Mouse (Mus musculus) lung, adult 2 months (tissue): ENCODE measurements around the gene Nsmf. TPM values are rescaled to one million over a fixed set of nuclear protein-coding genes. Genes with fewer than 3 reads are reported as not detected.

Source experiments
- DNase-seq: peaks from one replicate; pipeline ENCODE4 v3.0.0; 2022
- H3K4me1 ChIP-seq: fragments of 200-500 bp; 2 replicates; pipeline ENCODE4 v1.6.1; 2011; ENCODE audit warnings: low read length; ENCODE audit not compliant: control insufficient read depth, insufficient read depth
- H3K4me3 ChIP-seq: fragments of 200-500 bp; replicated peaks from 2 replicates; pipeline ENCODE3; 2011; ENCODE audit warnings: low read depth, mild to moderate bottlenecking, control low read depth, low read length; ENCODE audit errors: extremely low read depth
- CTCF ChIP-seq: fragments of 200-500 bp; IDR thresholded peaks from 2 replicates; pipeline ENCODE4 v1.5.1; 2011; ENCODE audit warnings: mild to moderate bottlenecking, low read length, control low read depth; ENCODE audit not compliant: insufficient read depth
- POLR2A ChIP-seq: fragments of 200-500 bp; IDR thresholded peaks from 2 replicates; pipeline ENCODE4 v1.6.1; 2011; ENCODE audit warnings: low read depth, mild to moderate bottlenecking, control low read depth, low read length, borderline replicate concordance; ENCODE audit errors: extremely low read depth
- WGBS: fragments of 180-500 bp; shearing (Covaris S2); methylation state at CpG from one replicate; pipeline ENCODE4 v1.1.7; 2018; 5-methylcytosine and 5-hydroxymethylcytosine counted together
- polyA plus RNA-seq: library from polyadenylated mRNA; depleted of rRNA; stranded (reverse); fragments of >200 nt; gene quantifications from 2 replicates; pipeline ENCODE4 v1.2.3, GENCODE M21; 2012

Gene Nsmf
- polyA plus RNA-seq, 1 experiment: 124 TPM

- 52% methylated on average over 2 of the region's 2 CpGs for WGBS
- Histone ChIP-seq H3K4me1 (peaks cover 6% of the 10 kb centered on the region), H3K4me3 (peak overlapping the region; percentile 64)
- TF ChIP-seq CTCF (no peak), POLR2A (no peak)
- no peak for DNase-seq
These were observed 882 bp downstream of the Nsmf start for GRCm38 (mm10) chr2:25055068-25055405.

- TF ChIP-seq CTCF (no peak), POLR2A (no peak)
- H3K4me3 ChIP-seq: no peak overlapping the region
- WGBS: 91% methylated on average over 21 of the region's 21 CpGs
- peaks cover 6% of the 10 kb centered on the region for H3K4me1 ChIP-seq
- no peak for DNase-seq
These were observed 1.4 kb downstream of the Nsmf start for GRCm38 (mm10) chr2:25055409-25056155.

GRCm38 (mm10) chr2:25058926-25059325 lies 4.8 kb downstream of the Nsmf start:
- DNase-seq: no peak
- 86% methylated on average over 7 of the region's 7 CpGs for WGBS
- TF ChIP-seq CTCF (no peak), POLR2A (no peak)
- Histone ChIP-seq H3K4me1 (peaks cover 6% of the 10 kb centered on the region), H3K4me3 (no peak overlapping the region)

GRCm38 (mm10) chr2:25063523-25063922 lies 9.4 kb downstream of the Nsmf start:
- 93% methylated on average over 5 of the region's 5 CpGs for WGBS
- DNase-seq: no peak
- H3K4me3 ChIP-seq: no peak overlapping the region
- TF ChIP-seq CTCF: no peak
- TF ChIP-seq POLR2A: no peak
- no peaks in the 10 kb centered on the region for H3K4me1 ChIP-seq

GRCm38 (mm10) chr2:25064285-25064684 lies 10.1 kb downstream of the Nsmf start:
- WGBS: 96% methylated on average over 1 of the region's 1 CpGs
- no peak for DNase-seq
- no peaks in the 10 kb centered on the region for H3K4me1 ChIP-seq
- TF ChIP-seq CTCF: no peak
- no peak for TF ChIP-seq POLR2A
- no peak overlapping the region for H3K4me3 ChIP-seq

GRCm38 (mm10) chr2:25065537-25065936 lies 11.4 kb downstream of the Nsmf start:
- no peak overlapping the region for H3K4me3 ChIP-seq
- no peak for DNase-seq
- H3K4me1 ChIP-seq: no peaks in the 10 kb centered on the region
- TF ChIP-seq POLR2A (no peak), CTCF (no peak)

- no peak overlapping the region for H3K4me3 ChIP-seq
- H3K4me1 ChIP-seq: no peaks in the 10 kb centered on the region
- WGBS: 73% methylated on average over 4 of the region's 4 CpGs
- DNase-seq: no peak
- TF ChIP-seq CTCF (no peak), POLR2A (no peak)
These were observed 12.4 kb downstream of the Nsmf start for GRCm38 (mm10) chr2:25066552-25066951.

- no peak for DNase-seq
- Histone ChIP-seq H3K4me1 (no peaks in the 10 kb centered on the region), H3K4me3 (no peak overlapping the region)
- 67% methylated on average over 4 of the region's 4 CpGs for WGBS
- no peak for TF ChIP-seq CTCF
- TF ChIP-seq POLR2A: no peak
These were observed 15.4 kb downstream of the Nsmf start for GRCm38 (mm10) chr2:25069537-25069936.

- 83% methylated on average over 4 of the region's 4 CpGs for WGBS
- DNase-seq: no peak
These were observed 18.2 kb downstream of the Nsmf start for GRCm38 (mm10) chr2:25072398-25072797.

GRCm38 (mm10) chr2:25075506-25075905 lies 21.4 kb downstream of the Nsmf start:
- TF ChIP-seq POLR2A (no peak), CTCF (no peak)
- 65% methylated on average over 4 of the region's 4 CpGs for WGBS
- Histone ChIP-seq H3K4me3 (no peak overlapping the region), H3K4me1 (no peaks in the 10 kb centered on the region)
- DNase-seq: no peak

More at GRCm38 (mm10) chr2:25072398-25072797, 18.2 kb downstream of the Nsmf start:
- Histone ChIP-seq H3K4me1 (no peaks in the 10 kb centered on the region), H3K4me3 (no peak overlapping the region)
- TF ChIP-seq CTCF (no peak), POLR2A (no peak)

- DNase-seq: no peak
- WGBS: 44% methylated on average over 1 of the region's 1 CpGs
These were observed 24.8 kb downstream of the Nsmf start for GRCm38 (mm10) chr2:25078967-25079366.

More at GRCm38 (mm10) chr2:25078967-25079366, 24.8 kb downstream of the Nsmf start:
- no peaks in the 10 kb centered on the region for H3K4me1 ChIP-seq
- no peak overlapping the region for H3K4me3 ChIP-seq
- TF ChIP-seq POLR2A (0 out of 2 replicates have a peak, but pooled peaks have one; percentile 7), CTCF (no peak)
